Mouse (Mus musculus) lung, adult 2 months (tissue): ENCODE results near the gene Rab33b.
"Not testable (repeated sequence)": the region's sequence is repeated elsewhere in the genome, so short reads cannot be mapped to it uniquely, and the experiment has no call there.

Experiments
- CTCF ChIP-seq: fragments of 200-500 bp; IDR thresholded peaks from 2 replicates; pipeline ENCODE4 v1.5.1; 2011; ENCODE audit warnings: mild to moderate bottlenecking, low read length, control low read depth; ENCODE audit not compliant: insufficient read depth
- POLR2A ChIP-seq: fragments of 200-500 bp; IDR thresholded peaks from 2 replicates; pipeline ENCODE4 v1.6.1; 2011; ENCODE audit warnings: low read depth, mild to moderate bottlenecking, control low read depth, low read length, borderline replicate concordance; ENCODE audit errors: extremely low read depth

GRCm38 (mm10) chr3:51434364-51434763 is 49.4 kb upstream of the Rab33b start:
- TF ChIP-seq CTCF, POLR2A: not testable (repeated sequence)
